Mouse (Mus musculus): ENCODE results near the gene Pde6h. TPM values are rescaled to one million over a fixed set of nuclear protein-coding genes. Genes with fewer than 3 reads are reported as not detected.
A peak's percentile ranks its signal among the peaks of the same experiment; 100 is the strongest.
"Not testable (repeated sequence)": the region's sequence is repeated elsewhere in the genome, so short reads cannot be mapped to it uniquely, and the experiment has no call there.

The Pde6h gene
- 0.47 TPM in 1 of 2 replicates, not detected in the other for polyA plus RNA-seq (2015; fragmentation: Nextera tagmentation; extraction: Ambion mirVana)

DNA sequence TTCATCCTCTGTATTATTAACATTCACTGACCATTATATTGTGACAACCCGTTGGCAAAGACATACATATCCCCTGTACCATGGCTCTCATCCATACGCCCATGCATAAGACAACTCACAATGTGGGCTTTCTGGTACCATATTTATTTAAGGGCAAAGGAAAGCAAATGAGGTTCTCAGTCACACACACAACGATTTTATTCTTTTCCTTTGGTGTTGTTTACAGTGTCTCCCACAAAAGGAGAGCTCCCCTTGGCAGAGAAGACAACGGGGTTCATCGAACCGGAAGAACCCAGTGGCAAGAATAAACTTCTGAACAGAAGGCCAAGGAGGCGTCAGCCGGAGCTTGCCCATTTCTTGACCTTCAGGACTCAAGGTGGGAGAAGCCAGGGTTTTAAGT is at the start of gene Pde6h:
TSS of gene Pde6h (plus strand) at position 301 of the 400 bp plus-strand sequence.
- 89% methylated on average over 8 of the region's 8 CpGs for WGBS
- Histone ChIP-seq H3K9ac (no peak within 1 kb of the TSS), H3K4me1 (peaks cover 9% of the 10 kb centered on the region; the same call in 1 of the 2 replicates), H3K27ac (no peak within 1 kb of the TSS), H3K9me3 (no peaks in the 10 kb centered on the region), H3K4me3 (no peak within 1 kb of the TSS), H3K36me3 (no peaks in the 10 kb centered on the region), H3K4me2 (no peak within 1 kb of the TSS), H3K27me3 (no peaks in the 10 kb centered on the region)
- no peak for ATAC-seq (ENCODE audit: borderline replicate concordance, extremely low read depth, low FRiP score, low TSS enrichment)

DNA sequence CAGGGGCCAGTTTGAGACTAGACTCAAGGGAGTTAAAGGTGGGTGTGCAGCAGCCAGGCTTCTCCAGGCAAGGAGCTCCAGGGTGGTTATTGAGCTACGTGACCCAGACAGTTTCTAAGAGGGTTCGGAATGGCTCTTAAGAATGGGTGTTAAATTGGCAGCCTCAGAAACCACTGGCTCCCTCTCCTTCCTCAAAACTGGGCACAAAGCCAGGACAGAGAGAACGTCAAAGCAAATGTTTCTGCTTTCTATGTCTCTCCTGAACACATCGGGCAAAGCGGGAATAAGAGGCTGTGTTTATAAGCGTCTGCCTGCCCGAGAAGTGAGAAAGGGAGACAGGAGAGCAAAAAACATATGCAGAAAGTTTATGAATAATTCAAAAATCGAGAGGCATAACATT is 49.0 kb upstream of the Pde6h start:
- Histone ChIP-seq H3K9ac (peak overlapping the region; percentile 43), H3K4me3 (peak overlapping the region; percentile 52), H3K4me1 (peaks cover 7% of the 10 kb centered on the region), H3K9me3 (no peaks in the 10 kb centered on the region), H3K27ac (peak overlapping the region; percentile 89), H3K4me2 (peak overlapping the region; percentile 50), H3K36me3 (0 out of 2 replicates have a peak, but pooled peaks cover 8% of the 10 kb centered on the region), H3K27me3 (no peaks in the 10 kb centered on the region)
- WGBS, result 17% methylated on average over 8 of the region's 8 CpGs
- peak; percentile 71; the same call in 1 of the 2 replicates for ATAC-seq (ENCODE audit: borderline replicate concordance, extremely low read depth, low FRiP score, low TSS enrichment)

DNA sequence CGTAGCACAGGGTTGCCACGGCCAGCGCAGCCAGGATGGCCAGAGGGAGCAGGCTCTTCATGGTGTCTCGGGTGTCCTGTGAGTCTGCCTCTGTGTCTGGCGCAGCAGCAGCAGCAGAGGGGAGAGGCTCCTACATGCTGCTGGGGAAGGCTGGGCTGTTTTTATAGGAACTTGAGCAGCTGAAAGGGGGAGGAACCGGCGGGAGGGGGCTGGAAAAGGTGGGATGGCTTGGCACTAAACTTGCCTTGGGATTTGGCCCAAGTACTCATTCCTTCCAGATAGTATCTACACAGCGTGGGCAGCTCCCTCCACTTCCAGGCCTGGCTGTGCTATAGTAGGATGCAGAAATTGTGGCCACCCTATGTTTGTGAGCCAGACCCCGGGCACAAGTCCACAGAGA is 48.0 kb upstream of the Pde6h start, which contains the start of gene Mgp:
TSS of gene Mgp (minus strand) at position 154 of the 400 bp plus-strand sequence.
- ATAC-seq (ENCODE audit: borderline replicate concordance, extremely low read depth, low FRiP score, low TSS enrichment), result peak; percentile 86
- WGBS, result 23% methylated on average over 9 of the region's 9 CpGs

DNA sequence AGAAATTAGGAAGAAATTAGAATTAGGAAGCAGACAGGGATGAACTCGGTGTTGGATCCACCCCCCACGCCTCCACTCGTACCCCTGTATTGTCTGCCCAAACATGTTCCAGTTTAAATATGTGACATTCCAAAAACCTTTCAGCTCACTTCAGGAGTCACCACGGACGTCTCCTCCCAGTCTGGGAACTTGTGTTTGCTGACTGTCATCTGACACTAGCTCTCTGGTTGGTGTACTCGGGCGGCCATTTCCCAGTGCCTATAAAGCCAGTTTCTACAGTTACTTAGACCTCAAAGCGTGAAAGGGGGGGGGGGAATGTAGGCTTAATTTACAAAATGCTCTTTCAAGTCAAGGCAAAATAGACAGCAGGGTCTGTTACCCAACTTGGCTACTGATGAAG is 42.0 kb upstream of the Pde6h start:
- no peak for ATAC-seq (ENCODE audit: borderline replicate concordance, extremely low read depth, low FRiP score, low TSS enrichment)
- WGBS, result 28% methylated on average over 8 of the region's 8 CpGs
- peaks cover 20% of the 10 kb centered on the region for H3K4me1 ChIP-seq
- no peaks in the 10 kb centered on the region for H3K36me3 ChIP-seq
- no peaks in the 10 kb centered on the region for H3K27me3 ChIP-seq
- 0 out of 2 replicates have a peak overlapping the region, but pooled peaks have one; percentile 1 for H3K27ac ChIP-seq
- H3K4me3 ChIP-seq, result no peak overlapping the region
- H3K9ac ChIP-seq, result no peak overlapping the region
- no peaks in the 10 kb centered on the region for H3K9me3 ChIP-seq
- H3K4me2 ChIP-seq, result no peak overlapping the region

More for the DNA sequence above, 48.0 kb upstream of the Pde6h start, which contains the start of gene Mgp:
- H3K27ac ChIP-seq, result peak within 1 kb of the TSS; percentile 91
- H3K4me1 ChIP-seq, result peaks cover 7% of the 10 kb centered on the region
- 0 out of 2 replicates have a peak, but pooled peaks cover 8% of the 10 kb centered on the region for H3K36me3 ChIP-seq
- H3K9ac ChIP-seq, result peak within 1 kb of the TSS; percentile 62
- H3K4me2 ChIP-seq, result peak within 1 kb of the TSS; percentile 50
- H3K27me3 ChIP-seq, result no peaks in the 10 kb centered on the region
- peak within 1 kb of the TSS; percentile 52 for H3K4me3 ChIP-seq
- H3K9me3 ChIP-seq, result no peaks in the 10 kb centered on the region

DNA sequence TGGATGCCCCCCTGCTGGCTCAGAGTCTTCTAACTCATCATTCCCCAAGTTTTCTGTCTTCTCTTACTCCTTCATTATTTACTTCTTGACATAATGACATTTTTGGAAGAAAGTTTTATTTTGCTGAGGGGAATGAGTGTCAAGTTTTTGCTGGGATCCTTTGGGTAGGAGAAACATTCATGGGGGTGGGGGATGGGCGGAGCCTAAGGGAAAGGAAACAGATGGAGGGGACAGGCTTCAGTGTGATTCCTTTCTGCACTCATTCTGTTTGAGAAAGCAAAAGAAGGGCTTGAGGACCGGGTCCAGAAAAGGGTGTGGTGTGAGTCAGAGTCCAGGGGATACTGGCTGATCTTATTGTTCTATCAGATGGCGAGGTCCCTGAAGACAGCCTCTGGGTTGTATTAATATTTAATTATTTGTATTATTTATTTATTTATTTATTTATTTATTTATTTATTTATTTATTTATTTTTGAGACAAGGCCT is 40.2 kb upstream of the Pde6h start:
- ATAC-seq (ENCODE audit: borderline replicate concordance, extremely low read depth, low FRiP score, low TSS enrichment), result no peak

DNA sequence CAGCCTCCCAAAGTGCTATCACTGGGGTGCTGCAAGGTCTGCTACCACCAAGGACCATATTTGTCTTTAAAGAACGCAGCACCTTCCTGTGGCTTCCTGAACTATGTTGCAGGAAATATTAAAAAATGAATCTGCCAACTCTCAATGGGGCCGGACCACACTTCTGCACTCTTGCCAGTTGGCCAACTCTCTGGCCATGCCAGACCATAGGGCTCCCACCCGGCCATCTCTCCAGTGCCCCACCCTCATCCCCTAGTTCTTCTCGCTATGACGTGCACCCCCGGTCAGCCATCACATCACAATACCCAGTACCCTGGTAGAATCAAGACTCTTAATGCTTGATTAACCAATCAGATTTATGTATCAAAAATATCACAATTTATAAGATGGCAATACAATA is 39.7 kb upstream of the Pde6h start:
- H3K4me1 ChIP-seq, result peaks cover 28% of the 10 kb centered on the region
- H3K4me3 ChIP-seq, result no peak overlapping the region
- no peak overlapping the region for H3K9ac ChIP-seq
- H3K36me3 ChIP-seq, result no peaks in the 10 kb centered on the region
- no peaks in the 10 kb centered on the region for H3K9me3 ChIP-seq
- 93% methylated on average over 6 of the region's 6 CpGs for whole genome bisulfite sequencing
- no peak overlapping the region for H3K4me2 ChIP-seq
- no peaks in the 10 kb centered on the region for H3K27me3 ChIP-seq
- no peak for ATAC-seq (ENCODE audit: borderline replicate concordance, extremely low read depth, low FRiP score, low TSS enrichment)
- no peak overlapping the region for H3K27ac ChIP-seq

More for the DNA sequence above, 40.2 kb upstream of the Pde6h start:
- no peaks in the 10 kb centered on the region for H3K27me3 ChIP-seq
- H3K4me2 ChIP-seq, result no peak overlapping the region
- H3K4me3 ChIP-seq, result no peak overlapping the region
- peaks cover 26% of the 10 kb centered on the region for H3K4me1 ChIP-seq
- no peaks in the 10 kb centered on the region for H3K9me3 ChIP-seq
- no peak overlapping the region for H3K9ac ChIP-seq
- no peaks in the 10 kb centered on the region for H3K36me3 ChIP-seq
- H3K27ac ChIP-seq, result no peak overlapping the region
- 64% methylated on average over 3 of the region's 3 CpGs for WGBS

DNA sequence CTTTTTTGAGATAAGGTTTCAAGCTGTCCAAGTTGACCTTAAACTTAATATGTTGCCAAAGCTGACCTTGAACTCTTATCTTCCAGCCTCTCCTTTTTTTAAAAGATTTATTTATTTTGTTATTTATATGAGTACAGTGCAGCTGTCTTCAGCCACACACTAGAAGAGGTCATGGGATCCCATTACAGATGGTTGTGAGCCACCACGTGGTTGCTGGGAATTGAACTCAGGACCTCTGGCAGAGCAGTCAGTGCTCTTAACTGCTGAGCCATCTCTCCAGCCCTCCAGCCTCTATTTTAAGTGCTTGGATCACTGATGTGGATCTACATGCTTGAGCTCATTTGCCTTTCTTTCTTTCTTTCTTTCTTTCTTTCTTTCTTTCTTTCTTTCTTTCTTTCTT is 38.9 kb upstream of the Pde6h start:
- not testable (repeated sequence) for H3K27me3 ChIP-seq; H3K27ac ChIP-seq; ATAC-seq (ENCODE audit: borderline replicate concordance, extremely low read depth, low FRiP score, low TSS enrichment); H3K4me3 ChIP-seq; H3K9me3 ChIP-seq; H3K4me2 ChIP-seq; H3K36me3 ChIP-seq; H3K9ac ChIP-seq
- peaks cover 35% of the 10 kb centered on the region for H3K4me1 ChIP-seq
- 24% methylated on average over 1 of the region's 1 CpGs for WGBS

DNA sequence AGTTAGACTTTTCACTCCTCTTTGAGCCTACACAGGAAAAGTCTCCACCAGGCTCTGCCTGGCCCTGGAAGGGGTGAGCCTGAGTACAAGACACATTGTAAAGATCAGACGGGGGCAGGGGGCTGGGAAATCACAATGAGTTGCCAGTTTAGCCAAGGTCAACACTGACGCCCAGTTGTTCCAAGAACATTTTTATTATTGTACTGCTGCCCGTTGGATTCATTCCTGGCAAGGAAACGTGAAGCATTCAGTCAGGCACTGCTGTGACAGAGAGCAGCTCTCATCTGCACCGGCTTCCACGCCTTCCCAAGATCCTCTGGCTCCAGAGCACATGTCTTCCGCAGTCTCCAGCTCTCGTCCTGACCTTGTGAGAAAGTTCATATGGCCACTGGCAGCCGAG is 35.8 kb upstream of the Pde6h start:
- WGBS, result 38% methylated on average over 9 of the region's 9 CpGs
- Histone ChIP-seq H3K27ac (peak overlapping the region; percentile 79), H3K9ac (no peak overlapping the region), H3K4me2 (no peak overlapping the region), H3K4me3 (no peak overlapping the region), H3K27me3 (no peaks in the 10 kb centered on the region), H3K36me3 (no peaks in the 10 kb centered on the region), H3K9me3 (no peaks in the 10 kb centered on the region), H3K4me1 (peaks cover 22% of the 10 kb centered on the region)
- peak; percentile 91 for ATAC-seq (ENCODE audit: borderline replicate concordance, extremely low read depth, low FRiP score, low TSS enrichment)

DNA sequence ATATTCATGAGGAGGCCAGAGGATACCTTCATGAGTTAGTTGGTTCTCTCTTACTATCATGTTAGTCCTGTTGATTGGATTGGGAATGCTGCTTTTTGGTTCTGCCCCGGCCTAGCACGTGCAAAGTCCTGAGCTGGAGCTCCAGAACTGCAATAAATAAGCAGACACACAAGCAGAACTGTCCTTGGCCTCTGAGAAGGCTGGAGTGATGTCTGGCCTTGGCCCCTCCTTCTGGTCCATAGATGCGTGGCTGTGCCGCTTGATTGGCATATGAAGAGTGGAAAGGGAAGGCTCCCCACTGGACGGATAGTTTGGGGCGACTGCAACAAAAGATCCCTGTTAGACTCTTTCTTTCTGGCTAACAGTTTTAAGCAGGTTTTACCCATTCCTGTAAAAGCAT is 34.6 kb upstream of the Pde6h start:
- H3K27ac ChIP-seq, result peak overlapping the region; percentile 73
- WGBS, result 86% methylated on average over 6 of the region's 6 CpGs
- H3K4me3 ChIP-seq, result no peak overlapping the region
- no peak overlapping the region for H3K9ac ChIP-seq
- no peak for ATAC-seq (ENCODE audit: borderline replicate concordance, extremely low read depth, low FRiP score, low TSS enrichment)
- no peaks in the 10 kb centered on the region for H3K9me3 ChIP-seq
- no peak overlapping the region for H3K4me2 ChIP-seq
- H3K4me1 ChIP-seq, result peaks cover 17% of the 10 kb centered on the region
- no peaks in the 10 kb centered on the region for H3K27me3 ChIP-seq
- no peaks in the 10 kb centered on the region for H3K36me3 ChIP-seq

DNA sequence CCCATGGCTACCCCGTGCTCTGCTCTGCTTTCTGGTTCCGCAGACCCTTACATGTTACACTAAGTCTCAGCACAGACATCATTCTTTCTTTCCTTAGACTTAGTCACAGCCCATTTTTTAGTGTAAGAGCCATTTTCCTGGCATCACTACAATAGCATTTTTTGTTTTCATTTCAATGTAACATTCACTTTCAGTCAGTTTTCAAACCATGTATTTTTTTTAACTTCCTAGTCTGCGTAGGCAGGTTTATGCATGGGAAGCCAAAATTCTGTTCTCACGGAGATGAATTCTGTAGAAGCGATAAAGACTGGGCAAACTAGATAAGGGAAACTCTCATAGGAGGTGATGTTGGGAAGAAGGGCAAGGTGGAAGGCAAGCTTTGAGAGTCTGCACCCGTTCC is 34.1 kb upstream of the Pde6h start:
- H3K4me2 ChIP-seq, result no peak overlapping the region
- H3K4me1 ChIP-seq, result peaks cover 21% of the 10 kb centered on the region
- WGBS, result 65% methylated on average over 6 of the region's 6 CpGs
- H3K36me3 ChIP-seq, result no peaks in the 10 kb centered on the region
- H3K27me3 ChIP-seq, result no peaks in the 10 kb centered on the region
- H3K4me3 ChIP-seq, result no peak overlapping the region
- H3K9me3 ChIP-seq, result no peaks in the 10 kb centered on the region
- no peak for ATAC-seq (ENCODE audit: borderline replicate concordance, extremely low read depth, low FRiP score, low TSS enrichment)
- peak overlapping the region; percentile 73 for H3K27ac ChIP-seq
- no peak overlapping the region for H3K9ac ChIP-seq

DNA sequence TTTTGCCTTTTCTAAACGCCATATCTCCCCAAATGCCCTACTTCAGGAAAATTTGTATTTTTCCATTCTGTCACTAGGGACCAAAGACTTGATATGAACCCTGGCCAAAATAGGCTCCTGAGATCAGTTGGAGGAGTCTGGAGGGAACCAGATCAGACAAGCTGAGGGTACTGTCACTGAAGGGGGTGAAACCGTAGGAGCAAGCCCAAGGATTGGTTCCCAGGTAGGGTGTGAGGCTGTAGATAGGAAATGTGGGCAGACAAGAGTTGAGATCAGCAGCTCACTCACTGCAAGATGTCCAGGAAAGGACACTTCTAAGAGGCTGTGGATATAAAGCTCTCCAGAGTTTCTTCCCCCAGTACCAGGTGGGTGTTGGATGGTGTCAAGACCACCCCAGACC is 31.6 kb upstream of the Pde6h start:
- H3K36me3 ChIP-seq, result no peaks in the 10 kb centered on the region
- ATAC-seq (ENCODE audit: borderline replicate concordance, extremely low read depth, low FRiP score, low TSS enrichment), result no peak
- no peaks in the 10 kb centered on the region for H3K27me3 ChIP-seq
- no peak overlapping the region for H3K4me2 ChIP-seq
- peaks cover 42% of the 10 kb centered on the region for H3K4me1 ChIP-seq
- WGBS, result 85% methylated on average over 2 of the region's 2 CpGs
- no peak overlapping the region for H3K9ac ChIP-seq
- no peaks in the 10 kb centered on the region for H3K9me3 ChIP-seq
- H3K4me3 ChIP-seq, result no peak overlapping the region
- H3K27ac ChIP-seq, result no peak overlapping the region

DNA sequence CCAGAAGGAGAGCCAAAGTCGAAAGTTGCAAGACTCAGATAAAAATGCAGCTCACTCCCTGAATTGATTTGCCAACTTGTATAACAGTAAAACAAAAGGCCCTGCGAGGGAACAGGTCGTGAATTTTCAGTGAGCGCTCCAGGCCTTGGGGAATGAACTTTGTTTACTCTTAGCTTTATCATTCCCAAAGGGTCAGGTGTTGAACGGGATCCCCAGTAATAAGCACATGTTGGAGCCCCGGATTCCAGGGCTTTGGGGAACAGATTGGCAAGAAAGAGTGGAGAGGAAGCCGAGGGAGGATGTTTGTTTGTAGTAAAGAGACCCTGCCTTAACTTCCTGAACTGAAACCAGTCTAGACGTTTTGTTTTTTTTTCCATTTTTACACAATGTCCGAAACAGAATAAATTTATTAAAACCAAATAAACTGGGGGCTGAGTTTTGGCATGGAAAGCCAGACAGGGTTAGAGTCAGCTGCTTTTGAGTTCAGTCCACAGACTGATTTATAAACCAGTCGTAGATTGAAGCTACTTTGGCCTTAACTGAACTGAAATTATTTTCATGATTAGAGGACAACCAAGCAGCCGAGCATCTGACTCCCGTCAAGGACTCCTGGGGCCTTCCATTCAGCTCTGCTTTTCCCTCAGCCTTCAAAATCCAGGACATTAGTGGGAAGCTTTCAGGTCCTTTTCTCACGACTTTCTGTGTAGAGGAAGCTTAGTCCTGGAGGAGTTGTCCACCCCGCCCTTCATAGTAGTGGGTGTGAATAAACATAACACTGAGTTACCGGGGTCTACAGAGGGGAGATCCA is 28.9 kb upstream of the Pde6h start:
- Histone ChIP-seq H3K27ac (peak overlapping the region; percentile 90), H3K27me3 (no peaks in the 10 kb centered on the region), H3K9me3 (no peaks in the 10 kb centered on the region), H3K4me1 (peaks cover 45% of the 10 kb centered on the region), H3K9ac (no peak overlapping the region), H3K36me3 (no peaks in the 10 kb centered on the region), H3K4me3 (no peak overlapping the region), H3K4me2 (no peak overlapping the region)
- WGBS, result 25% methylated on average over 15 of the region's 15 CpGs
- ATAC-seq (ENCODE audit: borderline replicate concordance, extremely low read depth, low FRiP score, low TSS enrichment), result no peak
